Mouse (Mus musculus) ovary, adult 10 weeks (tissue): ENCODE data around the gene Pcsk5. TPM values are rescaled to one million over a fixed set of nuclear protein-coding genes. Genes with fewer than 3 reads are reported as not detected.

ENCODE experiments used
- polyA plus RNA-seq: library from polyadenylated mRNA; stranded (reverse); fragments of 350-450 nt; fragmentation: Illumina TruSeq; extraction: RNeasy Lipid Tissue Mini Kit (QIAGEN cat#74804); gene quantifications from one replicate; pipeline ENCODE4 v1.2.3, GENCODE M21; 2014

The Pcsk5 gene
- 41.2 TPM for polyA plus RNA-seq

GRCm38 (mm10) chr19:17837471-17837859 is at the start of gene Pcsk5:
Gene Pcsk5, minus strand, starts transcription at chr19:17837632.

GRCm38 (mm10) chr19:17393841-17394591 is 443.4 kb downstream of the Pcsk5 start, which contains the start of gene Rfk:
Gene Rfk, plus strand, starts transcription at chr19:17394043.

